Mouse (Mus musculus) thymus, postnatal 14 days (tissue): ENCODE data around the gene Cntnap1.
"Not testable (repeated sequence)": the region's sequence is repeated elsewhere in the genome, so short reads cannot be mapped to it uniquely, and the experiment has no call there.

Experiments used
- DNase-seq: peaks from one replicate; pipeline ENCODE4 v3.0.0; 2021

Gene Cntnap1

GRCm38 (mm10) chr11:101149178-101150105 lies 20.9 kb upstream of the Cntnap1 start:
- DNase-seq: no peak

- no peak for DNase-seq
These were observed 19.3 kb upstream of the Cntnap1 start for GRCm38 (mm10) chr11:101151063-101151462.

DNA sequence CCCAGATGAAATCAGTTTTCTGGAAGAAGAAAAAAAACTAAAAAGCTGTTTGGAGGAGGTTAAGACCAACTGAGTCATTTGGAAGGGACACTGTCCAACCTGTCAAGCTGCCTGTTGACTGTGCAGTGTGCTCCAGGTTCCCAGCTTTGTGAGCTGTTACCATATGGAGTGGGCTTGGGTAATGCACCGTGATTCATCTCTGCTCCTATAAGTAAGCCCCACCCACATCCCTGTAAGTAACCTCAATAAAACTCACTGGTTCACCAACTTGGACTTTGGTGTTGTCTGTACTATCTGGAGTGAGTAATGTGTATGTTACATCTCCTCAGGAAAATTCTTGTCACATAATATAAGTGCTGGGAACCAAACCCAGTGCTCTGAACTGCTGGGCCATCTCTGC lies 17.5 kb upstream of the Cntnap1 start:
- no peak for DNase-seq

- DNase-seq: no peak
These were observed 15.7 kb upstream of the Cntnap1 start for GRCm38 (mm10) chr11:101154648-101155047.

DNA sequence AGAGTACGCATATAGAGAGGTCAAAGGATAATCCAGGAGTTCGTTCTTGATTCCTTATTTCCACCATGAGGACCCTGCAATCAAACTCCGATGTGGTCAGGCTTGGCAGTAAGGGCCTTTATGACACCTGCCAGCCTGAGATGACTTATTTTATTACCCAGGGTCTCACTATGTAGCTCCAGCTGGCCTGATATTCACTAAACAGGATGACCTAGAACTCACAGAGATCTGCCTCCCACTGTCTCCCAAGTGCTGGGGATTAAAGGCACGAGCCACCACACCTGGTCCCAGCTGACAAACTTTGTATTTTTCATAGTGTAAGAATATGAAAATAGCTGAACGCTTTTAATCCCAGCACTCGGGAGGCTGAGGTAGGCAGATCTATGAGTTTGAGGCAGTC lies 15.2 kb upstream of the Cntnap1 start:
- no peak for DNase-seq

DNA sequence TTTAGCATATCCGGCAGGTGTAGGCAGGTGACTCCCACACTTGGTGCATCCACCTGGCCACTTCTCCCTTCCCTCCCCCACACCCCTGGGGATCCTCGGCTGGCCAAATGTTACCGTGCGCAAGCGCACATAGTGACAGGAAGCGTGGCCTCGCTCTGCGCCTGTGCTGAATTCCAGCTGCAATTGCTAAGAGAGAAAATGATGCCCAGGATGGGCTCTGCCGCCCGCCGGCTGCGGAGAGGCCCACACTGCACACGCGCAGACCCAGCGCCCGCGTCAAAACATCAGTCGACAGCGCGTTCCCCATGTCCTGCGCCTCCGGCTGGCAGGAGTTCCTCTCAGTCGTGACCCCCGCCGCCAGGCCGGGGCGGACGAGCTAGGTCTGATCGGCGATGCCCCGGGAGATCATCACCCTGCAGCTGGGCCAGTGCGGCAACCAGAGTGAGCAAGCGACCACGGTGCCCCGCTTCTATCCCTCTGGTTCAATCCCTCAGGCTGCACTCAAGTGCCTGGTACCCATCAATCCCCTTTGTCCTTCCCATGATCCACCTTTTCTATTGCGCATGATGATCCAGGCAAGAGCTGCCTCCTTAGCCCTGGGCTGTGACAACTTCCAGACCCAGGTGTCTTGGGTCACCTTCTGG lies 14.5 kb upstream of the Cntnap1 start, which contains the start of gene Tubg2:
TSS of gene Tubg2 (plus strand) at position 180 of the 644 bp plus-strand sequence.
- peak; percentile 71 for DNase-seq

DNA sequence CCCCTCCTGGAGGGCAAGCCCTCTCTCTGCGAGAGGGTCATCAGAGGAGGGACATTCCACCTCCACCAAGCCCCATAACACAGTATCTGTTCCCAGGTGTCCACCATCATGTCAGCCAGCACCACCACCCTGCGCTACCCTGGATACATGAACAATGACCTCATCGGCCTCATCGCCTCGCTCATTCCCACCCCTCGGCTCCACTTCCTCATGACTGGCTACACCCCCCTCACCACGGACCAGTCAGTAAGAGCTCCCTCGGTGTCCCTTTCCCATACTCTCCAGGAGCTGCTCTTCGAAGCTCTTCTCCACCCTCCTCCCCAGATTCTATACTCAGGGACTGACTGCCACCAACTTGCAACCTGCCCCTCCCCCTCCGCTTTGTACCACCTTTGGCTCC lies 10.2 kb upstream of the Cntnap1 start:
- not testable (repeated sequence) for DNase-seq

GRCm38 (mm10) chr11:101160981-101161505 lies 9.3 kb upstream of the Cntnap1 start:
- DNase-seq: not testable (repeated sequence)

DNA sequence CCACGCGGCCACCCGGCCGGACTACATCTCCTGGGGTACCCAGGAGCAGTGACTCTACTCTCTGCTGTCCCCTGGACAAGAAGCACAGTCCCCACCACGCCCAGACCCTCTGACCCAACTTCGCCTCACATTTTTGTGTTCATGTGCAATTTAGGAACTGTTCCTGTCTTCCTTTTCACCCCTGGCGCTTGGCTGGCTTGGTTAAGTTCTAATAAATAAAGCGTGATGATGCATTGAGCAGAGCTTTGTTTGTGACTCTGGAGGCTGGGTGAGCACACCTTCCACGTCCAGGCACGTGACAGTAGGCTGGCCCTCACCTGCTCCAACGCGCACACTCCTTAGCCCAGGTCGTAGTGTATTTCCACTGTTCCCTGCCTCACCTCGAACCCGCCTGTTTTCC lies 8.8 kb upstream of the Cntnap1 start:
- DNase-seq: no peak

DNA sequence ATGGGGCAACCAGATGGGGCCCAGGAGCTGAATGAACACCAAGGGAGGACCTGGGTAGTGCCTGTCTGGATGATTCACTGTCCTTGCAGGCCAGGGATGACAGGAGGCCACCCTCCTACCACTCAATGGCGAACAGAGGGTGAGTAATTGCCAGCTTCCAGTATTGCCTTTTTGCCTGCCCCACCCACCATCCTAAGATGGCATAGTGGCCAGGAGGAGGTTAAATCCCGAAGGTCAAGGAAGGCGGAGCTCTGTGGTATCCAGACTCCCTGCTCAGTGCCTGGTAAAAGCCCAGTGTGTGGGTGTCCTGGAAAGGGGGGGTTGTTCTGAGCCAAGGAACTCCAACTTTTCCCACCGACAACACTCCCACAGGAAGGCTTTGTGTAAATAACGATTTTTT lies 8.0 kb upstream of the Cntnap1 start:
- no peak for DNase-seq

- DNase-seq: no peak
These were observed 7.6 kb upstream of the Cntnap1 start for GRCm38 (mm10) chr11:101162772-101163171.

DNA sequence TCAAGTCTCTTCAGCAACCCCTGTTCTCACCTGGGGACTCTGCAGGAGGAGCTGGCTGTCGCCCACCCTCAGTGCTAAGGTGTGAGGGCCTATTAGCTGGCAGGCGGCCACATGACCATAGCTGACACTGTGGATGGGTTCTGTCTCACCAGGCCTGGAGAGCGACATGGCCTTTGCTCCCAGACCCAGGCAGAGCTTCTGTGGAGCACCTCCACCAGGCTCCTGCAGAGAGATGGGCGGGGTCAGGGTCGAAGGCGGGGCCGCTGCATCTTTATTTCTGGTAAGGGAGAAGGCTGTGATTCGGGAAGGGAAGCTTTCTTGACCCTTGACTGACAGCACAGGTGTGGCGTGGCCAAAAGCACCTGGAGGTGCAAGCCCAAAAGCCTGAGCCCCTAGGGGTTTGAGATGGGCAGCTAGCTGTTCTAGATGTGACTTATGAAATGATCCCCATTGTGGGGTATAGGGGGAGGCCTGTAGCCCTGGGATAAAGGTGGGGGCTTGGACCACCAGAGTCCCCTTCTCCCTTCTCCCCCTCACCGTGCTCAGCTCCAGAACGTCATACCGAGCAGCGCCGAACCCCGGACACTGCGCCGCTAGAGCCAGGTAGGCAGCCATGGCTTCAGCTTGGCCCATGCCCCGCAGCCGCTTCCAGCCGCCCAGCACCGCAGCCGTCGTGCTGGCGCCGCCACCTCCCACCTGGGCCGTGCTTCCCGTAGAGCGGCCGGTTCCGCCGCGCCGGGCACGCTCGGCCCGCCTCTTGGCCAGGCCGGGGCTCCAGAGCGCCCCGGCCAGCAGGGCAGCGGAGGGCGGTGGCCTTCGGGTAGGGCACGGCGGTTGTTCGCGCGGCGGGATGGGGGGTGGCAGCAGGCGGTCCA lies 6.6 kb upstream of the Cntnap1 start:
- DNase-seq: no peak

GRCm38 (mm10) chr11:101164351-101164665 lies 6.0 kb upstream of the Cntnap1 start:
- peak; percentile 56 for DNase-seq

- no peak for DNase-seq
These were observed 5.4 kb upstream of the Cntnap1 start for GRCm38 (mm10) chr11:101164677-101165580.

- no peak for DNase-seq
These were observed 4.0 kb upstream of the Cntnap1 start for GRCm38 (mm10) chr11:101166357-101166756.

GRCm38 (mm10) chr11:101167211-101167962 lies 2.9 kb upstream of the Cntnap1 start:
- no peak for DNase-seq

DNA sequence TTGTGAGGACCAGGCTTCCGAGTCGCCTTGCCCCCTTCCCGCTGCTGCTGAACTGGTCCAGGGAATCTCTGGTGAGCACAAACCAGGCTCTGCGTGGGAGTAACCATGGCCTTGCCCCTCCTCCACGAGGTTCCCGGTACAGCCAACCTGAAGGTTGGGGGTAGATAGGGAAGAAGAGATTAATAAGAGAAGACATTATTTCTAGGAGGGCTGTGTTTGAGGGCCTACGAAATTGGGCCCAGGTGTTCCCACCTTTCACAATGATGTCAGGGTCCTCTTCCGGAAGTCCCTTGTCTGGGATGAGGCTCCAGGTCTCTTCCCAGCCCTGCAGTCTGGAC lies 2.4 kb upstream of the Cntnap1 start:
- DNase-seq: no peak

- DNase-seq: no peak
These were observed 1.9 kb upstream of the Cntnap1 start for GRCm38 (mm10) chr11:101168301-101168980.

- no peak for DNase-seq
These were observed 819 bp upstream of the Cntnap1 start for GRCm38 (mm10) chr11:101169301-101170107.
